Mouse (Mus musculus): ENCODE results near the gene Rbm18. TPM values are rescaled to one million over a fixed set of nuclear protein-coding genes. Genes with fewer than 3 reads are reported as not detected.
"Not testable (repeated sequence)": the region's sequence is repeated elsewhere in the genome, so short reads cannot be mapped to it uniquely, and the experiment has no call there.

Gene Rbm18
- 37.6 TPM for polyA plus RNA-seq (2021)

DNA sequence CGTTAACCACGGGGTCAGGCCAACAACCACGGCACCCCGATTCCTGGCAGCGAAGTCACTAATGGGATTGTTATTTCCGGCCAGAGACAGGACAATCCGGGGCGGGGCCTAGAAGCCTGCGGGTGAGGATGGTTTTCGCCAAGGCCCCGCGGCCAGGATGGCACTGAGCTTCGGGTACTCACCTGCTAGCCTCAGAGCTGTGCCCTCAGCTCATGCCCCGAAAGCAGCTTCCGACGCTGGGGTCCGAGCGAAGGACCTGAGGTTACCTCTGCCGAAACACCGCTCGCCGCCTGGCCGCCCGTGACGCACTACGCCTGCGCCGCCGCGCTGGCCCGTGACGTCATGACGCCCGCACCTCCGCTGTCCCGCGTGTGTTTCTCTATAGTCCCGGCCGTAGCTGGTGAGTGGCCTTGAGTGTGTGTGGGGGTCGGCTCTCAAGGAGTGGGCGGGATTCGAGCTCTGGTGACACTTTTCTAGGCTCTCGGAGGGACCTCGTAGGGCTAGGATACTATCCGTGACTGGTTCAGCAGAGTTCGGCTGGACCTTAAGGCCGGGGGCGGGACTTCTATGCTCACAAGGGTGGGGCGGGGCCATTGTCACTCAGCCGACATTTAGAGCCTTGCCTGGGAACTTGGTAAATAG, at the start of gene Rbm18, which contains the start of gene Mrrf:
TSS of gene Rbm18 (minus strand) at position 474 of the 642 bp plus-strand sequence.
TSS of gene Mrrf (plus strand) at position 90 of the 642 bp plus-strand sequence.
- POLR2A ChIA-PET = interaction anchor here (1.0 to 1.4 kb wide), 4 partner anchors 8 to 47 kb away, joined by 3 to 5 read pairs (median 3); no protein-coding TSS in a partner anchor
- no peak for TF ChIP-seq CTCF (IDR thresholded peaks at IDR 0.05)
- ATAC-seq (peak; percentile 91), DNase-seq (ENCODE audit: low read depth, low spot score) (peak; percentile 58)
- H3K27me3 ChIP-seq = no peaks in the 10 kb centered on the region
- CTCF ChIA-PET = interaction anchor here (1.0 to 1.9 kb wide), 6 partner anchors 16 to 152 kb away, joined by 3 to 5 read pairs (median 4); no protein-coding TSS in a partner anchor
- in situ Hi-C loops (cut with MboI; ENCODE audit: low pct_unique_long_range_greater_than_20kb) = no loop called here

DNA sequence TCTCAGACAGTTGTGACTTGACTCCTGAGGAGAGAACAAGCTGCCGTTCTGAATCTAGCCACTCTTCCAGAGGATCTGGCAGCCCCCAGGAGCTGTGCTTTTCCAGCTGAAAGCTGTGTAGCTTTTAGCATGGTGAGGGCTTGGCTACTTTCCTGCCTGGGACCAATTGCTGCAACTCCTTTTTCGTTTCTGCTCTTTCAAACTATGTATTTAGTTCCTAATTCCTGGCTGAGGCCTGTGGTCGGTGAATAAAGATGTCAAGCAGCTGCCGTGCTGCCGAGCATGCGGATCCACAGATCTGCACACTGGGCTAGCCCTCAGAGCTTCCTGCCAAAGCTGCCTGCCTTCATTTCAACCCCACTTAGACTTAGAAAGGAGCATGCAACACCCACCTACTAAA, 48.3 kb upstream of the Rbm18 start:
- no peak for ATAC-seq
- in situ Hi-C loops (cut with MboI; ENCODE audit: low pct_unique_long_range_greater_than_20kb) = no loop called here
- H3K27me3 ChIP-seq = no peaks in the 10 kb centered on the region
- CTCF ChIA-PET = interaction anchor here (2.3 to 2.9 kb wide), 2 partner anchors 10 to 15 kb away, joined by 6 to 12 read pairs; no protein-coding TSS in a partner anchor
- no peak for DNase-seq (ENCODE audit: low read depth, low spot score)
- no peak for TF ChIP-seq CTCF (IDR thresholded peaks at IDR 0.05)
- POLR2A ChIA-PET = no interaction called here

DNA sequence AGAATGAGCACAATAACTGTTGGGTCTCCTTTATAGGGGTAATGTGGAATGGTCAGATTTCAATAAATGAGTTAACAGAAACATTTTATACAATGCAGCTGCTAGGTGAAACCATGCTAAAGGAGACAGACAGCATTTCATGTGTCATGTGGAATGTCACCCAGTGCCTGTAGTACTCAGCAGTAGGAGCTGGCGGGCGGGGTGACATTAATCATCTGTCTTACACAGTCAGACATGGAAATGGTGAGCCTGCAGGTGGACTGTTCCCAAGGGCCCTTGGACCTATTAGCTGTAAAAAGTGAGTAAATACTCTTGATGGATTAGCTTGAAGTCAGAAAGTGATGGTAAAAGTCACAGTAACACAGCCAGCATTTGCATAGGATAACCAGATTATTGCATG, 47.6 kb upstream of the Rbm18 start:
- ChIA-PET CTCF (interaction anchor here (2.3 to 2.9 kb wide), 2 partner anchors 10 to 15 kb away, joined by 6 to 12 read pairs; no protein-coding TSS in a partner anchor), POLR2A (no interaction called here)
- DNase-seq (ENCODE audit: low read depth, low spot score) (no peak), ATAC-seq (no peak)
- H3K27me3 ChIP-seq = no peaks in the 10 kb centered on the region
- in situ Hi-C loops (cut with MboI; ENCODE audit: low pct_unique_long_range_greater_than_20kb) = no loop called here
- no peak for TF ChIP-seq CTCF (IDR thresholded peaks at IDR 0.05)

DNA sequence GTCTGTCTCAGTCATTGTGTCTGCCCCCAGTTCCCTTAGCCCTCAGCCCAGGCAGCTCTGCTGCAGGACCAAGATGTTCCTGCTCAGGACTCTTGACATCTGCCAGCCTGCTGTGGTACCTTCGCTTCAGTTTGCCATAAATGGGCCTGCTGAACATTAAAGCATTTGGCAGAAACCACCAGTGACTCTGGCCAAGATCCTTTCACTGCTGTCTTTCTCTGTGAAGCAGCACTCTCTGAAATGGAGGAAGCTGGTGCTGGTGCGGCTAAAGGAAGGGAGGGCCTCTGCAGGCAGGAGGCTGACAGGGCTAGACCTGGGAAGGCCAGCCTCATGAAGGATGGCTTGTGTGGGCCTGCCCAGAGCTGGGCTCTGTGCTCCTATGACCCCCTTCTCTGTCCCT, 46.7 kb upstream of the Rbm18 start:
- ATAC-seq (no peak), DNase-seq (ENCODE audit: low read depth, low spot score) (no peak)
- in situ Hi-C loops (cut with MboI; ENCODE audit: low pct_unique_long_range_greater_than_20kb) = no loop called here
- no peaks in the 10 kb centered on the region for H3K27me3 ChIP-seq
- ChIA-PET POLR2A (no interaction called here), CTCF (interaction anchor here (2.3 kb wide), 1 partner anchor 14 kb away, joined by 6 read pairs; no protein-coding TSS in a partner anchor)
- TF ChIP-seq CTCF (IDR thresholded peaks at IDR 0.05) = no peak

DNA sequence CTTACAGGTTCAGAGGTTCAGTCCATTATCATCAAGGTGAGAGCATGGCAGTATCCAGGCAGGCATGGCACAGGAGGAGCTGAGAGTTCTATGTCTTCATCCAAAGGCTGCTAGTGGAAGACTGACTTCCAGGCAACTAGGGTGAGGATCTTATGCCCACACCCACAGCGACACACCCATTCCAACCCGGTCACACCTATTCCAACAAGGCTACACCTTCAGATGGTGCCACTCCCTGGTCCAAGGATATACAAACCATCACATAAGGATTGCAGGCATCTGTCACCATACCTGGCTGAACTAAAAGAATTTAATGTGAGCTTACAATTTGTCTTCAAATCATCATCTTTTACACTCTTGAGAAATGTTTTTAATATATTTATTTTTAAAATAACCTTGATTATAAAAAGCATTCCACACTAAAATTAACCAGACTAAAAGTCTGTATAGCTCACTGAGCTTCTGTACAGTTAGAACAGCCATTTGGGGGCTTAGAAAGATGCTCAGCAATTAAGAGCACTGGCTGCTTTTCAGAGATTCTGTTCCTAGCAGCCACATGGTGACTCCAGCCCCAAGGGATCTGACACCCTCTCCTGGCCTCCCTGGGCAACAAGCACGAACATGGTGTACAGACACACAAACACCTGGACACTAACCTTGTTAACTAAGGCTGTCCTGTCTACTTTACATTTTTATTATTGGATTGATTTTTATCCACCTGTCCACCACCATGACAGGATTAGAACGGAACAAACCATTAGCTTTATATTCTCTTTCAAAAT, 45.2 kb upstream of the Rbm18 start:
- POLR2A ChIA-PET = interaction anchor here (0.6 kb wide), 1 partner anchor 53 kb away, joined by 6 read pairs; no protein-coding TSS in a partner anchor
- DNase-seq (ENCODE audit: low read depth, low spot score); in situ Hi-C loops (cut with MboI; ENCODE audit: low pct_unique_long_range_greater_than_20kb); H3K27me3 ChIP-seq; ATAC-seq: not testable (repeated sequence)
- CTCF ChIA-PET = interaction anchor here (1.3 to 1.6 kb wide), 3 partner anchors 10 to 20 kb away, joined by 3 read pairs; no protein-coding TSS in a partner anchor

DNA sequence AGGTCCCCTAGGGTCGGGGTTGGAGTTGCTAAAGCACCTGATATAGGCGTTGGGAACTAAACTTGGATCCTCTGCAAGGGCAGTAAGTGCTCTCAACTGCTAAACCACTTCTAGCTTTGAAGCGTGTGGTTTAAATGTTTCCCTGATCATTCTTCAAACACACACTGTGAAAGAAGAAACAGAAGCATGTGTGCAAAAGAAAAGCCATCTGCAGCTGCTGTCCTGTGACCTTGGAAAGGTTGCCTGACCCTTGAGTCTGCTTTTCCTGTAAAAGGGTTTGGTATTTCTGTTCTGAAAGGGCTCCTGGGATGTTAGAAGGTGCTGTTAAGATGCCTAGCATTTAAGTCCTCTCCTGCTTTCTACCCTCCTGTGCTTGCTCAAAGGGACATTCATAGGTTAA, 42.9 kb upstream of the Rbm18 start:
- DNase-seq (ENCODE audit: low read depth, low spot score) = no peak
- ATAC-seq = no peak
- POLR2A ChIA-PET = no interaction called here
- in situ Hi-C loops (cut with MboI; ENCODE audit: low pct_unique_long_range_greater_than_20kb) = no loop called here
- H3K27me3 ChIP-seq = no peaks in the 10 kb centered on the region
- TF ChIP-seq CTCF (IDR thresholded peaks at IDR 0.05) = no peak
- CTCF ChIA-PET = no interaction called here

DNA sequence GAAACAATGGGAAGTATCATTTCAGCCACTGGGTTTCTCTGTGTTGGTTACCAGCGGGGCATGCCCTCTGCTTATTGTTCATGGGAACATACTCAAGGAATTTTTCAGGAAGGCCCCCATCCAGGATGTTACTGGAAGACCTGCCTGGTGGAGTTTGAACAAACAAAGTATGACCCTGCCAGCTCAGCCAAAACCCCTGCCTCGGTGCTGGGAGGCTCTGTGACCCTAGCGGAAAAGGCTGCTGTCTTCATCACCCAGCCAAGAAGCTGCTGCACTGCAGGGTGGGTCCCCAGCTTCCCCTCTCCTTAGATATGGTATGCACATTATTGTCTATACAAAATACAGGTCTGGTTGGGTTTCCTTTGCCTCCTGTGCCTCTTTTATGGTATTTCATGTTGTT, 36.0 kb upstream of the Rbm18 start:
- no peak for DNase-seq (ENCODE audit: low read depth, low spot score)
- ChIA-PET POLR2A (no interaction called here), CTCF (no interaction called here)
- in situ Hi-C loops (cut with MboI; ENCODE audit: low pct_unique_long_range_greater_than_20kb) = no loop called here
- H3K27me3 ChIP-seq = no peaks in the 10 kb centered on the region
- ATAC-seq = no peak
- TF ChIP-seq CTCF (IDR thresholded peaks at IDR 0.05) = no peak

DNA sequence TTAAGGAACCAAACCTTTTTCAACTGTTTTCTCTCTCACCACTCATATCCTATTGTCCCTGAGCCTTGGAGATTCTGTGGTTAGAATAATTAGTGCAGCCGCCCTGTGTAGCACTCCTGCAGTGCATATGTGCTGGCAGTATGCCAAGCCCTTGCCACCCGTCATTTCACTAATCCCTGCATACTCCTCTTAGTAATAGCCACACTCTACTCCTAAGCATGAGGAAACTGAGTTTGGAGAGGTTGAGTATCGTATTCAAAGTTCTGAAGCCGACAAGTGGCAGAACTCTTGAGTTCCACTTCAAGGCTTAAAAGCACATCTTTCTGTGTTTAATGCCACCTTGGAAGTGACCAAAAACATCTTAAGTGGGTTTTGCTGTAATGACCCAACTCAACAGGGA, 35.6 kb upstream of the Rbm18 start:
- ChIA-PET POLR2A (no interaction called here), CTCF (interaction anchor here (0.8 to 1.0 kb wide), 2 partner anchors 8 to 9 kb away, joined by 3 to 4 read pairs; no protein-coding TSS in a partner anchor)
- DNase-seq (ENCODE audit: low read depth, low spot score) (peak; percentile 17), ATAC-seq (no peak)
- in situ Hi-C loops (cut with MboI; ENCODE audit: low pct_unique_long_range_greater_than_20kb) = no loop called here
- TF ChIP-seq CTCF (IDR thresholded peaks at IDR 0.05) = no peak
- H3K27me3 ChIP-seq = no peaks in the 10 kb centered on the region

DNA sequence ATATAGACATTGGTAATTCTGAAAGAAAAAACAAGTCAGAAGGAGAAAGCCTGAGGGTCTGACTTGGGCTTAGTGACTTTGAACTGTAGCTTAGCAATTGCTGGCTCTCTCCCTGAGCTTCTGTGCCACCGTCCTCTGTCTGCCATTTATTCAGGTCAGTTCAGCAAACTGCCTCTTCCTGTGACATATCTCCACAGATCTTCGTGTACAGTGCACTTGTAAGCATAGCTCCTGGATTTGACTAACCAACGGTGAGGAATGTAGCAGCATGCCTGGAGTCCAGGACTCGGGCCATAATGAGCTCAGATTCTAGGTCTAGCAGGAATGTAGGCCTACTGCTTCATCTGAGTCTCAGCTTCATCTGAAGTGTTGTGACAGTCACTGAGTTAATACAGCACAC, 32.6 kb upstream of the Rbm18 start:
- ATAC-seq (peak; percentile 82), DNase-seq (ENCODE audit: low read depth, low spot score) (peak; percentile 33)
- no peak for TF ChIP-seq CTCF (IDR thresholded peaks at IDR 0.05)
- no peaks in the 10 kb centered on the region for H3K27me3 ChIP-seq
- in situ Hi-C loops (cut with MboI; ENCODE audit: low pct_unique_long_range_greater_than_20kb) = no loop called here
- ChIA-PET CTCF (interaction anchor here (0.9 to 1.3 kb wide), 3 partner anchors 11 to 15 kb away, joined by 3 to 6 read pairs (median 3); no protein-coding TSS in a partner anchor), POLR2A (interaction anchor here (1.0 to 1.2 kb wide), 2 partner anchors 44 to 47 kb away, joined by 3 read pairs; no protein-coding TSS in a partner anchor)

DNA sequence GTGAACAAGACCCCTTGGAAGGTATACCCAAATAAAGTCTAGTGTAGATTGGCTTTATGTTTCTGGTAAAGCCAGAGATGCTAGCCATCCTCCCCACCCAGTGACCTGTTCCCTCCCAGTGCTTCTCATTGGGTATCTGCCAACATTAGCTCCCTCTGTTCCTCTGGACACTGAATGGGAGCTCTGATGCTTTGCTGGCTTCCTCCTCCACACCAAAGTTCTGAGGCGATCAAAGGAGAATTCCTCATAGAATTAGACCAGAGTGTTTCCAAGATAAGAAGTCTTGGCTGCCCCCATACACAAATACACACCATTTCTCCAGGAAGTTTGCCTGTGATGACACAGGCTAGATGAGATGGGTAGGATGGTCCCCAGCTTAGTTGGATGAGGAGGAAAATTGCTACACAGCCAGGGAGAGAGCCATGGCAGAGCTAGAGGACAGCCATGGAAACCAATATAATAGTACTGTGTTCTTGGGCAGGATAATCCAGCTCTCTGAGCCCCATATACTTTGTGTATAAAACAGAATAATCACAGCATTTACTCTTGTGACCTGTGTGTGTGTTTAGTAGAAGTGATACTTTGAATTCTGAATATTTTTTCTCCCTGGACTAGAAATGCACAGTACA, 31.5 kb upstream of the Rbm18 start:
- no peaks in the 10 kb centered on the region for H3K27me3 ChIP-seq
- no peak for ATAC-seq
- ChIA-PET POLR2A (interaction anchor here (1.2 kb wide), 1 partner anchor 49 kb away, joined by 3 read pairs; no protein-coding TSS in a partner anchor), CTCF (interaction anchor here (0.9 to 1.7 kb wide), 2 partner anchors 9 to 11 kb away, joined by 3 to 8 read pairs; no protein-coding TSS in a partner anchor)
- in situ Hi-C loops (cut with MboI; ENCODE audit: low pct_unique_long_range_greater_than_20kb) = no loop called here
- no peak for DNase-seq (ENCODE audit: low read depth, low spot score)
- TF ChIP-seq CTCF (IDR thresholded peaks at IDR 0.05) = no peak

All from Patski (cell line).